19 mouse cellular contexts compared by ENCODE assay signal in genomic region chr17:47002401-47002800, GRCm38 (mm10). TPM values are rescaled to one million over a fixed set of nuclear protein-coding genes. Genes with fewer than 3 reads are reported as not detected.
DNase-seq lines count a peak whose midpoint lies in the region; ATAC-seq and TF ChIP-seq lines count a peak whose summit lies in the region.
"Had no signal": no experiment of that assay in that cellular context is flagged by ENCODE, and none has a peak within 500 bp of the region (broad histone marks: within the 10 kb centered on the region; RNA-seq: fewer than 3 reads in every experiment).

No protein-coding gene starts in this region.

- WGBS in hindbrain, embryonic 13.5 days, result 95% methylated on average over 5 of the region's 5 CpGs

- peaks cover 22% of the 10 kb centered on the region for H3K4me1 ChIP-seq in hindbrain, embryonic 13.5 days (replicated peaks)

- 0 out of 2 replicates have a peak overlapping the region, but pooled peaks have one; percentile 18 for H3K4me3 ChIP-seq in gastrocnemius, adult 2 months
- H3K4me3 ChIP-seq in hindbrain, embryonic 13.5 days, result no peak overlapping the region
- H3K4me3 ChIP-seq: heart, embryonic 15.5 days; midbrain, embryonic 13.5 days had no signal

- no peak overlapping the region for H3K4me2 ChIP-seq in hindbrain, embryonic 13.5 days
- H3K4me2 ChIP-seq: heart, embryonic 15.5 days; midbrain, embryonic 13.5 days had no signal

- no peak for TF ChIP-seq CTCF in gastrocnemius, adult 2 months (IDR thresholded peaks at IDR 0.05)

- H3K27me3 ChIP-seq in hindbrain, embryonic 13.5 days, result no peaks in the 10 kb centered on the region
- H3K27me3 ChIP-seq: heart, embryonic 15.5 days; midbrain, embryonic 13.5 days; Patski had no signal

- no peaks in the 10 kb centered on the region for H3K9me3 ChIP-seq in hindbrain, embryonic 13.5 days
- H3K9me3 ChIP-seq: heart, embryonic 15.5 days; midbrain, embryonic 13.5 days had no signal

- no peak overlapping the region for H3K9ac ChIP-seq in hindbrain, embryonic 13.5 days
- H3K9ac ChIP-seq: heart, embryonic 15.5 days; liver, embryonic 14.5 days; midbrain, embryonic 13.5 days had no signal

- intact Hi-C loops in gastrocnemius, adult 2 months (cut with DNase I), result no loop called here

- peaks cover 44% of the 10 kb centered on the region for H3K36me3 ChIP-seq in hindbrain, embryonic 13.5 days

- ATAC-seq in hindbrain, embryonic 13.5 days (ENCODE audit: low FRiP score), result no peak
- ATAC-seq: forebrain, embryonic 16.5 days; hindbrain, embryonic 16.5 days; intestine, embryonic 16.5 days; midbrain, embryonic 13.5 days; Patski had no signal

- peak overlapping the region; percentile 85 for H3K27ac ChIP-seq in gastrocnemius, adult 2 months
- H3K27ac ChIP-seq in hindbrain, embryonic 13.5 days, result no peak overlapping the region
- H3K27ac ChIP-seq: heart, embryonic 15.5 days; liver, embryonic 14.5 days; midbrain, embryonic 13.5 days had no signal

- peak; percentile 76 for DNase-seq in gastrocnemius, adult 2 months
- DNase-seq in gastrocnemius, postnatal 10 days, result no peak
- peak; percentile 7 for DNase-seq in lung, postnatal 36 days
- DNase-seq in lung, adult 18-20 months, result no peak
- peak; percentile 61 to 67 for DNase-seq in heart, adult 9 months (ENCODE audit: low spot score in 2 of 2)
- no peak for DNase-seq in natural killer cell, adult 2 months (ENCODE audit: low spot score in 2 of 2)
- DNase-seq: adrenal gland, postnatal 10 days; embryo, embryonic 11 days; lung, postnatal 10 days; spleen, adult 18-20 months; thymus, postnatal 25 days had no signal

RNA-seq across cellular contexts. Expression of gene Ubr2, which starts 8.0 kb away (rescaled TPM):
- 10 to 100 TPM; 65.4 to 73.5 TPM for total RNA-seq in gastrocnemius, adult 2 months (2021)
- total RNA-seq in gastrocnemius, postnatal 10 days (2021), result 10 to 100 TPM; 31.3 to 36.7 TPM
- 14.8 and 16.2 TPM in 2 replicates for polyA plus RNA-seq in hindbrain, embryonic 13.5 days (2015; fragmentation: Nextera tagmentation; extraction: Ambion mirVana)

Comparison
In these comparisons a context has a peak if more than half of its experiments do, and no peak if none do; other contexts are left out.
1. DNase-seq: peak in gastrocnemius, adult 2 months (single experiment), lung, postnatal 36 days (single experiment) and heart, adult 9 months (2 of 2); none in gastrocnemius, postnatal 10 days (single experiment), lung, adult 18-20 months (0 of 2) and natural killer cell, adult 2 months (0 of 2).